Mouse (Mus musculus) c-Kit-negative CD71-positive TER-119-positive erythroid progenitor cells, embryonic 14.5 days (primary cell): ENCODE measurements around the gene Scn5a.

Source experiments
- DNase-seq: peaks from one replicate; pipeline ENCODE4 v3.0.0-alpha.2; 2013; ENCODE audit warnings: low read depth, low spot score

Gene Scn5a

GRCm38 (mm10) chr9:119465595-119465994 lies 113.2 kb downstream of the Scn5a start:
- DNase-seq, result no peak

- no peak for DNase-seq
Measured at GRCm38 (mm10) chr9:119465056-119465455, 113.8 kb downstream of the Scn5a start.

GRCm38 (mm10) chr9:119460410-119460809 lies 118.4 kb downstream of the Scn5a start:
- DNase-seq, result peak; percentile 20

- no peak for DNase-seq
Measured at GRCm38 (mm10) chr9:119457122-119457521, 121.7 kb downstream of the Scn5a start.

GRCm38 (mm10) chr9:119455967-119456366 lies 122.8 kb downstream of the Scn5a start:
- no peak for DNase-seq

GRCm38 (mm10) chr9:119445737-119446136 lies 133.1 kb downstream of the Scn5a start:
- no peak for DNase-seq

GRCm38 (mm10) chr9:119444738-119445429 lies 133.9 kb downstream of the Scn5a start, which contains the start of gene Exog:
Gene Exog, plus strand, starts transcription at chr9:119444943.
- peak; percentile 72 for DNase-seq

- no peak for DNase-seq
Measured at GRCm38 (mm10) chr9:119438498-119439000, 140.3 kb downstream of the Scn5a start.

- DNase-seq, result no peak
Measured at GRCm38 (mm10) chr9:119438065-119438464, 140.8 kb downstream of the Scn5a start.

- DNase-seq, result no peak
Measured at GRCm38 (mm10) chr9:119435855-119436254, 143.0 kb downstream of the Scn5a start.
